Mouse (Mus musculus): ENCODE data around the gene Gm28635.
A peak's percentile ranks its signal among the peaks of the same experiment; 100 is the strongest.

The Gm28635 gene

DNA sequence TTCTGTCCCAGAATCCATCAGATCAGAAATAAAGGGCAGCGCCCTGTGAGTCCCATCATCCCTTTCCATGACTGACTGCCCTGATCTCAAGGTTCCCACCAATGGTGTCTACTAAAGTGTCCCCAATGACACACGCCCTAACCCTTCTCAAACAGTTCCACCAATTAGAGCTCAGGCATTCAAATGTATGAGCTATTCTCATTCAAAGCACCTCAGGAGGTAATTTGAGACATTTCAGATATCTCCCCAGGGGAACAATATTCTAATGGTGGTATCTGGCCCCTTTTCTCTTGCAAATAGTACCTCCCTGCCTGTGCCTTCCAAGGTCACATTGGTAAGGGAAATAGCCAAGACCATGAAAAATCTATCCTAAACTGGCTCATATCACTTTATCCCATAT, 98.5 kb downstream of the Gm28635 start:
- no peak for DNase-seq

DNA sequence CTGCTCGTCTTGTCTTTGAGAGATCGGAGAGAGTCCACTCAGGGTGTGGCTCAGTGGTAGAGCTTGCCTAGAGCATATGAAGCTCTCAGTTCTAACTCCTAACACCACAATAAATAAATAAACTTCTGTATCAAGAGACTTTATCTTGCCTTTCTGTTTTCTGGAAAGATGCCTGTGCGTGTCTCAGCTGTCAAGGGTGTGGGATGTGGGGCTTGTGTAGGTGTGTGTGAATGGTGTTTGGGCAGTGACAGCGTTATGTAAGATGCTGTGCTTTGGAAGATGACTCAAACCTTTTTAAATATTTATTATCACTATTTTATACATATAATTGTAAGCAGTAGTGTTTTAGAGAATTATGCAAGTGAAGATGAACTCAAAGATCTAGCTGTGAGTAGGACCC, 103.7 kb downstream of the Gm28635 start:
- no peak for DNase-seq

DNA sequence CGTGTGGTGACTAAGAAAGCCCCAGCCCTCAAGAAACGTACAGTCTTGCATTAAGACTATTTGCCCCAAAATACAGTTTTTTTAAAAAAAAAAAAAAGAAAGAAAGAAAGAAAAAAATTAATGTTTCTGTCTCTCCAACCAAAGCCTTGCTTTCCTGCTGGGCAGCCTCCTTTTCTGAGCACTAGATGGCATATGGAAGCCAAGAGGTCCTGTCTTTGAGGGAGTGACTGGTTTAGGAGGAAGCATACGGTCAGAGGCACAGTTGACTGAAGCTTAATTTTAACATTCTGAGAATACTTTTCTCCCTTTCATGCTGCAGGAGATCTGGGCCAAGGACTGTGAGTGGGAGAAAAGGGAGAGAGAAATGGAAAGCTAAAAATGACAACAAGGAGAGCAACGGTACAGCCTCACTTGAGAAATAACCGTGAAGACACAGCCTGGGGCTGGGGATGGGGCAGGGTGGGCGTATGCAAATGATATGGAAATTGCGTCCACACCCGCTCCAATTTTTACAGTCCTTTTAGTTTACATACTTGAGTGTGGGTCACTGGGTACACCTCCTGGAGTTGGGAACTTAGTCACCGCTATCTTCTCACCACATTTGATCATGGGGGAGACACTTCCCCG, 120.8 kb downstream of the Gm28635 start:
- peak; percentile 16 to 20 for DNase-seq

Data from cerebellum, postnatal 14 days (tissue).